Mouse (Mus musculus): ENCODE measurements at regions not wholly inside any gene's neighbourhood (a gene's known extent, or its start where the extent isn't known, plus 50 kb on each side); places are given as distances from the start of the nearest gene placed in this dataset.

- no peak for DNase-seq (ENCODE audit: low read depth in 1 of 2, low spot score in 2 of 2)
These were observed 246.6 kb downstream of the Cxcl12 start for GRCm38 (mm10) chr6:117414926-117415325.

- no peak for DNase-seq (ENCODE audit: low read depth in 1 of 2, low spot score in 2 of 2)
These were observed 247.6 kb downstream of the Cxcl12 start for GRCm38 (mm10) chr6:117415901-117416300.

GRCm38 (mm10) chr6:117416461-117416860 lies 248.1 kb downstream of the Cxcl12 start:
- no peak for DNase-seq (ENCODE audit: low read depth in 1 of 2, low spot score in 2 of 2)

- no peak for DNase-seq (ENCODE audit: low read depth in 1 of 2, low spot score in 2 of 2)
These were observed 254.7 kb downstream of the Cxcl12 start for GRCm38 (mm10) chr6:117422846-117423573.

GRCm38 (mm10) chr6:117426363-117426762 lies 258.0 kb downstream of the Cxcl12 start:
- DNase-seq (ENCODE audit: low read depth in 1 of 2, low spot score in 2 of 2) = no peak

GRCm38 (mm10) chr6:117427351-117428142 lies 259.2 kb downstream of the Cxcl12 start:
- no peak for DNase-seq (ENCODE audit: low read depth in 1 of 2, low spot score in 2 of 2)

- DNase-seq (ENCODE audit: low read depth in 1 of 2, low spot score in 2 of 2) = no peak
These were observed 260.1 kb downstream of the Cxcl12 start for GRCm38 (mm10) chr6:117428441-117428840.

GRCm38 (mm10) chr6:117430876-117431781 lies 262.8 kb downstream of the Cxcl12 start:
- DNase-seq (ENCODE audit: low read depth in 1 of 2, low spot score in 2 of 2) = peak; percentile 59 to 69

- no peak for DNase-seq (ENCODE audit: low read depth in 1 of 2, low spot score in 2 of 2)
These were observed 268.5 kb downstream of the Cxcl12 start for GRCm38 (mm10) chr6:117436851-117437250.

- no peak for DNase-seq (ENCODE audit: low read depth in 1 of 2, low spot score in 2 of 2)
These were observed 269.2 kb downstream of the Cxcl12 start for GRCm38 (mm10) chr6:117437411-117438101.

GRCm38 (mm10) chr6:117448652-117449051 lies 280.3 kb downstream of the Cxcl12 start:
- DNase-seq (ENCODE audit: low read depth in 1 of 2, low spot score in 2 of 2) = no peak

GRCm38 (mm10) chr6:117451001-117451400 lies 282.7 kb downstream of the Cxcl12 start:
- no peak for DNase-seq (ENCODE audit: low read depth in 1 of 2, low spot score in 2 of 2)

GRCm38 (mm10) chr6:117460193-117460592 lies 291.9 kb downstream of the Cxcl12 start:
- DNase-seq (ENCODE audit: low read depth in 1 of 2, low spot score in 2 of 2) = no peak

- DNase-seq (ENCODE audit: low read depth in 1 of 2, low spot score in 2 of 2) = no peak
These were observed 296.8 kb downstream of the Cxcl12 start for GRCm38 (mm10) chr6:117465165-117465564.

- DNase-seq (ENCODE audit: low read depth in 1 of 2, low spot score in 2 of 2) = no peak
These were observed 297.4 kb downstream of the Cxcl12 start for GRCm38 (mm10) chr6:117465606-117466174.

GRCm38 (mm10) chr6:117479376-117479775 lies 311.0 kb downstream of the Cxcl12 start:
- DNase-seq (ENCODE audit: low read depth in 1 of 2, low spot score in 2 of 2) = no peak

- DNase-seq (ENCODE audit: low read depth in 1 of 2, low spot score in 2 of 2) = no peak
These were observed 312.1 kb downstream of the Cxcl12 start for GRCm38 (mm10) chr6:117480396-117480795.

- DNase-seq (ENCODE audit: low read depth in 1 of 2, low spot score in 2 of 2) = no peak
These were observed 320.8 kb downstream of the Cxcl12 start for GRCm38 (mm10) chr6:117489161-117489560.

GRCm38 (mm10) chr6:117489761-117490396 lies 321.5 kb downstream of the Cxcl12 start:
- no peak for DNase-seq (ENCODE audit: low read depth in 1 of 2, low spot score in 2 of 2)

- DNase-seq (ENCODE audit: low read depth in 1 of 2, low spot score in 2 of 2) = no peak
These were observed 326.6 kb downstream of the Cxcl12 start for GRCm38 (mm10) chr6:117494971-117495370.

All from monocyte, adult 2 months (primary cell).